Comparison of ENCODE assay signal across 10 mouse cellular contexts in the genomic region with DNA sequence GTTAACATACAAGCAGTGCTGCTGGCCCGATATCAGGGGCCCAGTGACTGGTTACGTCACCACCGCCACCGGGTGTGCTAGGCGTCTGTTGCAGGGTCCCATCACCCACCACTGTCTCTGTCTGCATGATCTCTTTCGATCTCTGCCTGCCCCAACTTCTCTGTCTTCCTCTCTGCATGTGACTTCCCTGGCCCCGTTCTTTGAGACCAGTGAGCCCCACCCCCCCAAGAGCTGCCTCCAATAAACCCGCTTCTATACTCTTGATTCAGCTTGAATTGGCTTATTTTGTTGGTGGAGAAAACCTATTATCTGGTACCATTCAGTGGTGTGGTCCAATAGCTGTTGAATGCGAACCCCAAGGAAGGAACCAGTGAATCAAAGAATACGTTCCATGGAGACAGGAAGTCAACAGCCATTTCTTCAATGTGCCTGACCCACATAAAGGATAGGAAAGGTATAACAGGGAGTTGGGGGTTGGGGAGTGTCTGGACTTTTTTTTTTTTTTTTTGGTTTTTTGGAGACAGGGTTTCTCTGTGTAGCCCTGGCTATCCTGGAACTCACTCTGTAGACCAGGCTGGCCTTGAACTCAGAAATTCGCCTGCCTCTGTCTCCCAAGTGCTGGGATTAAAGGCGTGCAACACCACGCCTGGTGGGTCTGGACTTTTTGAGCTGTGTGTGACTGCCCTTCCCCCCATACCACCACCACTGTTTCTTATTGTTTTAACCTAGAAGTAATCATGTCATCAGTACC. TPM values are rescaled to one million over a fixed set of nuclear protein-coding genes. Genes with fewer than 3 reads are reported as not detected.
A peak's percentile ranks its signal among the peaks of the same experiment; 100 is the strongest.
DNase-seq lines count a peak whose midpoint lies in the region; ATAC-seq and TF ChIP-seq lines count a peak whose summit lies in the region.
"Had no signal": no experiment of that assay in that cellular context is flagged by ENCODE, and none has a peak within 500 bp of the region (broad histone marks: within the 10 kb centered on the region; RNA-seq: fewer than 3 reads in every experiment).

No protein-coding gene starts in this region.

- no peak overlapping the region for H3K4me2 ChIP-seq in intestine, embryonic 14.5 days (ENCODE audit: low read length)
- H3K4me2 ChIP-seq in intestine, postnatal 0 days (replicated peaks; ENCODE audit: low read depth) = no peak overlapping the region
- no peak overlapping the region for H3K4me2 ChIP-seq in embryonic facial prominence, embryonic 15.5 days (replicated peaks)

- 75% methylated on average over 13 of the region's 13 CpGs for WGBS in intestine, embryonic 14.5 days
- 83% methylated on average over 13 of the region's 13 CpGs for WGBS in intestine, postnatal 0 days
- WGBS in embryonic facial prominence, embryonic 15.5 days = 84% methylated on average over 13 of the region's 13 CpGs

- no peaks in the 10 kb centered on the region for H3K9me3 ChIP-seq in intestine, embryonic 14.5 days (ENCODE audit: control insufficient read depth, low read length)
- no peaks in the 10 kb centered on the region for H3K9me3 ChIP-seq in intestine, postnatal 0 days (ENCODE audit: control insufficient read depth)
- H3K9me3 ChIP-seq in embryonic facial prominence, embryonic 15.5 days (replicated peaks) = no peaks in the 10 kb centered on the region

- H3K4me1 ChIP-seq in intestine, embryonic 14.5 days (replicated peaks; ENCODE audit: control insufficient read depth, insufficient read depth, low read length) = peaks cover 50% of the 10 kb centered on the region
- no peaks in the 10 kb centered on the region for H3K4me1 ChIP-seq in intestine, postnatal 0 days (replicated peaks; ENCODE audit: control insufficient read depth, insufficient read depth, low read length)
- H3K4me1 ChIP-seq in embryonic facial prominence, embryonic 15.5 days = peaks cover 47% of the 10 kb centered on the region

- H3K27me3 ChIP-seq in intestine, embryonic 14.5 days (replicated peaks; ENCODE audit: control insufficient read depth, insufficient read depth, low read length) = no peaks in the 10 kb centered on the region
- H3K27me3 ChIP-seq in intestine, postnatal 0 days (replicated peaks; ENCODE audit: control insufficient read depth, insufficient read depth, low read length) = no peaks in the 10 kb centered on the region
- H3K27me3 ChIP-seq in embryonic facial prominence, embryonic 15.5 days = no peaks in the 10 kb centered on the region

- H3K9ac ChIP-seq in intestine, embryonic 14.5 days (ENCODE audit: low read length) = no peak overlapping the region
- no peak overlapping the region for H3K9ac ChIP-seq in intestine, postnatal 0 days (ENCODE audit: low read depth, low read length)
- H3K9ac ChIP-seq in embryonic facial prominence, embryonic 15.5 days = no peak overlapping the region

- no peaks in the 10 kb centered on the region for H3K36me3 ChIP-seq in intestine, embryonic 14.5 days (ENCODE audit: control insufficient read depth, insufficient read depth, low read length)
- no peaks in the 10 kb centered on the region for H3K36me3 ChIP-seq in intestine, postnatal 0 days (ENCODE audit: control insufficient read depth, insufficient read depth)
- H3K36me3 ChIP-seq in embryonic facial prominence, embryonic 15.5 days = no peaks in the 10 kb centered on the region

- peak overlapping the region; percentile 83 for H3K27ac ChIP-seq in intestine, embryonic 14.5 days (ENCODE audit: low read depth)
- no peak overlapping the region for H3K27ac ChIP-seq in intestine, postnatal 0 days (ENCODE audit: low read depth, low read length)
- peak overlapping the region; percentile 73; the same call in 1 of the 2 replicates for H3K27ac ChIP-seq in embryonic facial prominence, embryonic 15.5 days (replicated peaks)

- no peak for ATAC-seq in intestine, embryonic 14.5 days (replicated peaks; ENCODE audit: low FRiP score, low TSS enrichment, low read depth)
- ATAC-seq in intestine, postnatal 0 days = no peak
- no peak for ATAC-seq in embryonic facial prominence, embryonic 15.5 days (ENCODE audit: insufficient number of reproducible peaks, low FRiP score, low TSS enrichment, low read depth)
- peak; percentile 20 for ATAC-seq in megakaryocyte progenitor cell, adult 5-6 weeks (replicated peaks; ENCODE audit: poor library complexity)

- no peak overlapping the region for H3K4me3 ChIP-seq in intestine, embryonic 14.5 days (ENCODE audit: low read depth, low read length)
- H3K4me3 ChIP-seq in intestine, postnatal 0 days (ENCODE audit: low read depth, low read length) = no peak overlapping the region
- H3K4me3 ChIP-seq in embryonic facial prominence, embryonic 15.5 days (replicated peaks) = no peak overlapping the region
- H3K4me3 ChIP-seq: myocyte had no signal

- no peak for TF ChIP-seq CTCF in intestine, postnatal 0 days (IDR thresholded peaks at IDR 0.05; ENCODE audit: low read depth)

- DNase-seq in intestine, embryonic 14.5 days (ENCODE audit: low spot score) = no peak
- peak; percentile 71 for DNase-seq in CD4-positive, CD25-positive, alpha-beta regulatory T cell, adult 2 months (ENCODE audit: low read depth, low spot score)
- no peak for DNase-seq in yolk sac, embryonic 10.5 days (ENCODE audit: low spot score)
- DNase-seq in spleen, postnatal 14 days (ENCODE audit: low spot score in 2 of 2) = no peak
- DNase-seq in frontal cortex, postnatal 10 days (ENCODE audit: low spot score in 2 of 2) = no peak
- DNase-seq: adrenal gland, postnatal 25 days had no signal

RNA-seq across cellular contexts. Expression of gene Cdc42ep4, which starts 35.9 kb away (rescaled TPM):
- 46.8 and 52.0 TPM in 2 replicates for polyA plus RNA-seq in intestine, embryonic 14.5 days (2014; fragmentation: Nextera tagmentation; extraction: Ambion mirVana)
- 30.2 and 33.0 TPM in 2 replicates for polyA plus RNA-seq in intestine, postnatal 0 days (2015; fragmentation: Nextera tagmentation; extraction: Ambion mirVana)
- polyA plus RNA-seq in embryonic facial prominence, embryonic 15.5 days (2015; fragmentation: Nextera tagmentation; extraction: Ambion mirVana) = 82.2 and 86.2 TPM in 2 replicates
- 10.0 and 10.3 TPM in 2 replicates for total RNA-seq in megakaryocyte progenitor cell, adult 5-6 weeks (2015)
- total RNA-seq in megakaryocyte progenitor cell, adult 5-6 weeks (2017) = 14.5 and 14.7 TPM in 2 replicates
